Mouse (Mus musculus) kidney, adult 18-20 months (tissue): Measurements from ENCODE around the gene Gas6.

Experiments used
- DNase-seq: peaks from one replicate; pipeline ENCODE4 v3.0.0; 2021

The Gas6 gene

DNA sequence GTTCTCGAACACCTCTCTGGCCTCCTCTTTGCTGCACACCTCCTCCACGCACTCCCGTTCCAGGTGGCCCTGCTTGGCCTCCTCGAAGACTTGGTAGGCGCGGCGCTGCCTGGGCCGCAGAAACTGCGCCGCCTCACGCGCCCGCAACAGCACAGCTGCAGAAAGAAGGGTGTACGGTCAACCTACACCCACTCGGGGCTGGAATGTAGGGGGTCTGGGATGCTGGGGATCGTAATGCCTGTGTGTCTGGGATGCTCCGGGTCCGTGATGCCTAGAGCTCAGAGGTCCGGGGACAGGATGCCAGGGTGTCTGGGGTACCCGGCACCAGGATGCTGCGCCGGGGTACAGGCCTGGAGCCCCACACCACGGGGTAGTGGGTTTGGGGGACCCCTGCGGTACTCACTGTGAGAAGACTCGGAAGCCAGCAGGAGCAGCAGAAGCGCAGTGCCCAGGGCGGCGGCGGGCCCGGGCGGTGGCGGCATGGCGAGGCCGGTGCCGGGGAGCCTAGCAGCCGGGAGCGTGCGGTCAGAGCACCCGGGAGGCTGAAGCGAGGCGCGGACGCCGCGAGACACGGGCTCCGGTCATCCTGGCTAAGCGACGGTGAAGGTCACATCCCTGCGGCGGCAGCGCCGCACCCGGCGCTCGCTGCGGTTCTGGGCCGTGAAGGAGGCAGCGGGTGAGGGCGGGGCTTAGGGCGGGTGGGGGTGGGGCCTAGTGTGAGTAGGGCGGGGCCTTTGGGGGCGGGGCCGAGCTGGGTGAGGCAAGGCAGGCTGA, at the start of gene Gas6:
Gas6 (minus strand) TSS at position 633 of the 774 bp plus-strand sequence.
- DNase-seq, result peak; percentile 79

DNA sequence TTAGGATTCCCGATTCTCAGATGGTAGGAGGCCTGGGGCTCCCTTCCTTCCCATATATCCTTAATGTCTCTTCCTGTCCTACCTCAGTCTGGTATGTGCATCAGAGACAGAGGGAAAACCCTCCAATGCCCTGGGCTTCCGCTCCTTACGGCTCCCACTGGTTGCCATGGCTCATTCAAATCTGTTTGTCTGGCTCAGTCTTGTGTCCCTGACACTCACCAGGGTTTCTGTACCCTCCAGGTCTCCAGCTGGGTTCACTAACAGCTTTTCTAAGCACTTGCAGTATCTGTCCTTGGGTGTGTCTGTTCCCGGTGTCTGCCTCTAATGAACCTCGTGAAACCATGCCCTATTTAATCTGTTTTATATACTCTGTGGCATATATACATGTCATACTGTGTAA, 47.2 kb upstream of the Gas6 start:
- DNase-seq, result no peak

DNA sequence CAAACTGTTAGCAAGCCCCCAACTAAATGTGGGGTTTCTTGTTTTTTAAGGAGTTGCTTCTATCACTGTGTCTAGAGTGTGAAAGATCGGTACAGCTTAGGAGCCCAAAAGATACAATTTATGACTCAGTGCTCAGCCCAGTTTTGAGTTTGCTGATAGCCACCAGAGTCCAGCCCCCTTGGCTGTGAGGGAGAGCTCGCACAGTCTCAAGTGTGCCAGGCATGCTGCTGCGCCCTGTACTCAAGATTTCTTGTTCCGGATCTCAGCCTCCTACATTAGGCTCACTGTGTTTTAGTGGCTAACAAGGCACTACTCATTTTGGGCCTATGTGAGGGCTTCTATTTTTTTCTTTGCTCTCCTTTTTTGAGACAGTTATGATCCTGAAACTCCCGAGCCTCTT, 45.8 kb upstream of the Gas6 start:
- no peak for DNase-seq

DNA sequence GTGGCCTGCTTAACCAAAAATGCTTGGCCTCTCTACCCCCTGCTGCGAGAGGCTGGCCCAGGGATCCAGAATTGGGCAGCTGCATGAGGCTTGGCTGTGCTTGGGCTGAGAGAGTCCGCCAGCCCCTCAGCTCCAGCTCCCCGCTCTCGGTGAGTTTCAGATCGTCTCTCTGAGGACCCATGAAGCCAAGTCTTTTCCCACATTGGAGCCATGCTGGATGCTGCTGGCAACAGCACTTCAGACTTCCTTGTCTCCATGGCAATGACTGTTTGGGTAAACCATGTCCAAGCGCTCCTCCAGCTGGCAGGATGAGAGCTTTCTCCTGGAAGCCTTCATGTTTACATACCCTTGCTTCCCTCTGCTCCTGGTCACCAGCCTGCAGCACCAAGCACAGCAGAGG, 44.5 kb upstream of the Gas6 start:
- DNase-seq, result peak; percentile 63

DNA sequence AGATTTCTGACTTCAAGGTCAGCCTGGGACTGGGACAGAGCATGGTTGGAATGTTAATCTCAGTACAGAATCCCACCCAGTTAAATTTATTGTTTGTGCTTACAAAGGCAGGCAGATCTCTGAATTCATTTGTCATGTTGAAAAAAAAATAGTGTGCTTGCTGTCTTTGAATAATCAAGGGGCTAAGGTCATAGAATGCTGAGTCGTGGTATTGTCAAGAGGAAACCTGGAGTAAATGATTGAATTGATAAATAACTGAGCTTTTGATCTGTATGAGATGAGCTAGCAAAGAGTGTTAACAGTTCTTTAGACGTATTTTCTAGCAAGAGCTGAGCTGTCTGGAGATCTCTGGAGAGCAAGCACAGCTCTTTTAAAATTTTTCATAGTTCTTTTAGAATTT, 42.8 kb upstream of the Gas6 start:
- no peak for DNase-seq

DNA sequence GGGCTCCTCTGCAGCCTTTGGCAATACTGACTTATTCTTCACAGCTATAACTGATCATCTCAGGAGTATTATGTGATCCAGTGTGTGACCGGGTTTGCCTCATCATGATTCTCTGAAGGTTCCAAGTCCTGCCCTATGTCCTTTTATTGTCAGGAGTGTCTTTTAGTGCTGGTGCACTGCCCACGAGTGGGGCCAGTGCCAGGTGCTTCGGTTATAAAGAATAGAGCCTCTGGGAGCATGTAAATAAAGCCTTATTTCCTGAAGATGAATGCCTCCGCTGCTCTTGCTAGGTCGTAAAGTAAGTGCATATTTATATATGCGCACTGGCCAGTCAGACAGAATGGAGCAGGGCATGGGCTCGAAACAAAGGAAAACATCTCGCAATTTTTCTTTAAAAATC, 38.8 kb upstream of the Gas6 start:
- peak; percentile 17 for DNase-seq

DNA sequence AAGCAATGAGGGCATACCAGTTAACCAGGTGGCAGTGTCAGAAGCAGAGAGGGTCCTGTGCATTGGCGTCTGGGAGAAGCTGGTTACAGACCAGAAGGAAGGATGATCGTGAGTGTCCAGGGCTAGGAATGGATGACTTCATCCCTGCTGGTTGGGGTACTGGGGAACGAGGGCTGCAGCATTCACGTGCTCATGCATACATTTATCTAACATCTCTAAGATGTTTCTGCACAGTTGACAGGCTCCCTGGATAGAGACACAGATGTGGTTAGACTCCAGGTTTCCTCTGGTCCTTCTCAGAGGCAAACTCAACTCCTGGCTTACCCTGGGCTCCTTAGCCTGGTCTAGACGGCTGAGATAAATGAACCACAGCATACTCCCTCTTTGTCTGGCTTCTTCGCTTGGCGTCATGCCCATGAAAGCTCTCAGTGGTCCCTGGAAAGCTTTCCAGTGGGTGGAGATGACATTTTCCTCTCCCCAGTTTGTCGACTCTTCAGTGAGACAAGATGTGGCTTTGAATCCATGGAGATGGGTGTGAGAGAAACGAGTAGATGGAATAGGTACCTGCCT, 37.4 kb upstream of the Gas6 start:
- peak; percentile 21 for DNase-seq

DNA sequence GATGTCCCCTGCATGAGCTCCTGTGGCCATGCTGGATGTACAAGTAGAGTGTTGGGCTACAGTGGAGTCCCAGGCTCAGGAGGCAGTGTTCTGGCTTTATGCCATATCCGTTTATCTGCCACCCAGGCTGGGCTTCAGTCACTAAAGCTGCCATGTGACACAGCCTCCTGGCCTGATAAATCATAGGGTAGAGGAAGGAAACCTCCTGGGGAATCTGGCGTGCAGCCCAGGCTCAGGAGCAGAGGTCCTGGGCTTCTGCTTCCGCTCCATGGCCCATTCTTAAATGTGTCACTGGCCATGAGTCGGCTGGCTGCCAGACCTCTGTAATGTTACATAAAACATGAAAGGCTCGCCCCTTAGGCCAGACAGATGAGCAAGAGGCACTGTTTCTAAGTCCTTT, 36.7 kb upstream of the Gas6 start:
- peak; percentile 94 for DNase-seq

DNA sequence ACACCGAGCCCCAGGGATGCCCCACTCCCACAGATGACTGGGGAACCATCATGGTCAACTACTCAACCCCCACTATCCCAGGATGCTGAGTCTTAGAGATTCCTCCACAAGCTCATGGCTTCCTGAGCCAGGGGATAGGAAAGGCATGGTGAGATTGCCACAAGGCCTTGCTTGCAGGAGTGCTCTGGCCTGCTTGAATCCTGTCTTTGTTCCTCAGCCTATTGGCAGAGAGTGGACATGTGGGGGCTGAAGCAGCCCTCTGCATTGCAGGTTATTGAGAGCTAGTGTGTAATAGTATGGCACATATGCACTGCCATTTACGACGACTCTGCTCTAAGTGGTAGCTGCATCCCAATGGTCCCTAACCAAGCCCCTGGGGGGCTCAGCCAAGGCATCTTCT, 36.1 kb upstream of the Gas6 start:
- DNase-seq, result no peak

DNA sequence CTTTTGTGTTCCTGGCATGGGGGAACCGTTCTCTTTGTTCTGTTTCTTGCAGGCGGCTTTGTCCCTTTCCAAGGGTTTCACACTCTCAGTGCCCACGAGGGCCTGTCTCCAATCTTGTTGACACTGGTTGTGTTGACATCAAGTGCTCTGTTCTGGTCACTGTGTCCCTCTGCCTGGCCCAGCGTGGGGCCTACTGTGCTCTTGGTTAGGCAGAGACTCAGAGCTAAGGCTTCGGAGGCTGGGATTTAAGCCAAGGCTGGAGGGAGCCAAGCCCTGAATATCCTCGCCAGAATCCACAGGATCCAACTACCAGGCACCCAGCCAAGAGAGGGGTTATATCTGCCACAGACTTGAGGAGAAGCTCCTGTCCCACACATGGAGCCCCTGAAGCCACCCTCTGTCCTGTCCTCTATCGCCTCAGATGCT, 35.6 kb upstream of the Gas6 start:
- peak; percentile 85 for DNase-seq

DNA sequence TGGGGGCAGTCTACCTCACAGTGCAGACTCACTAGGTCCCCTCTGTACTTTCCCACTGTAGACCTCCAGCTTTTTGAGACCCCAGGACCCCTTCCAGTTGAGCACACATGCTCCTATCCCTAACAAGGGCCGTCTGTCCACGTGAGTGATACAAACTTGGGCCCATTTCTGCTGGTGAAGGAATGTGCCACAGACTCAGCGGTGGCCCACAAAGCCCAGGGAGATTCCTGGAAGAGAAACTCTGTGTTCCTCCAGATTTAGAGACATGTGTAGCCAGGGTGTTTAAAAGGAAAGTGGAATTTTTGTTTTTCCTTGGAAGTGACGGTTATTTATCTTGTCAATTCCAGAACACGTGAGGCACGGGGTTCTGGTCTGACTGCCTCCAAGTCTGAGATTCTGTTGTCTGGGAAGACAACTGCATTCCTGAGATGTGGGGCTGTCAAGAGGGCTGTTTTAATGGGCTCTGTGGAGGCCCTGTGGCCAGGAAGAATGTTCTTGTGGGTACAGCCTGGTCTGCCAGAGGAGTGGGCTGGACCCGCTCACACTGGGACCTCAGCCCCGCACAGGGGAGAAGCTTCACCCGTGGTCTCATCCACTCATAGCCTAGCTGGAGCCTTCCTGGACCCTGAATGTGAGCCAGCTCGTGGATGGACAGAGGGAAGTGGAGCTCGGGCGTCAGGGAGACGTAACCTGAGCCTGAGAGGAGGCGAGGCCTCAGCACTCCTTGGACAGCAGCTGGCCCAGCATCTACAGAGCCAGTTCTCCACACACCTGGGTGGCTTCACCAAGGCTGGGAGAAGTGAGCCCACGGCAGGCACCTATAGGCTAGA, 34.9 kb upstream of the Gas6 start:
- peak; percentile 49 for DNase-seq

DNA sequence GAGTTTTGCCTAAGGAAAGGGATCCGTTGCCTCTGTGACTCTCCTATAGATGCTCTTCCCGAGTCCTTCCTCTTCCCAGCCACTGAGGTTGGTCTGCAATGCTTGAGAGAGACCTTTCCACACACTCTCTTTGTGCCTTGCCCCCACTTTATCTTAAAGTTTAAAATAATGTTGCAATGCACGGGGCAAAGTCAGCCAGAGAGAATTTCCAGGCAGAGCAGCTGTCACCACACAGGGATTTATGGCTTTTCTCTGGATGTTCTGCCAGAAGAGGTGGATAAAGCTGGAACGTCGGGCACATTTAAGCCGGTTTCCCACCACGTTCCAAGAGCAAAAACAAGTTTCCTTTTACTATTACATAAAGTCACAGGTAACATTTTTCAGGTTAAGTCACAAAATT, 27.1 kb upstream of the Gas6 start:
- DNase-seq, result peak; percentile 22

DNA sequence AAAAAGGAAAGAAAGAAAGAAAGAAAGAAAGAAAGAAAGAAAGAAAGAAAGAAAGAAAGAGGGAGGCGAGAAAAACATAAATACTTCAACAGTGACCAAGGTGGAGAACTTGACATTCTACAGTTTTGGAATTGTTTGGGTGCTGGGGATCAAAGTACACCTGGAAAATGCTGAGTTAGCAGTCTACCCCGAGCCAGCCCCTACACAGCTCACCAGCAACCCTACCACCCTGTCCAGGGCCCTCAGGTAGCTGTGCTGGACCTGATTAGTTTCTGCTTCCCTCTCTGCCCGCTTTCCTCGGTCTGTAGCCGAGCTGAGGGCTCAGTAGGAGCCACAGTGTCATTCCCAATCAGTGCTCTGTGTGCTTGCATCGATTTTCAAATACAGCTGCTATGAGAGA, 26.1 kb upstream of the Gas6 start:
- no peak for DNase-seq

DNA sequence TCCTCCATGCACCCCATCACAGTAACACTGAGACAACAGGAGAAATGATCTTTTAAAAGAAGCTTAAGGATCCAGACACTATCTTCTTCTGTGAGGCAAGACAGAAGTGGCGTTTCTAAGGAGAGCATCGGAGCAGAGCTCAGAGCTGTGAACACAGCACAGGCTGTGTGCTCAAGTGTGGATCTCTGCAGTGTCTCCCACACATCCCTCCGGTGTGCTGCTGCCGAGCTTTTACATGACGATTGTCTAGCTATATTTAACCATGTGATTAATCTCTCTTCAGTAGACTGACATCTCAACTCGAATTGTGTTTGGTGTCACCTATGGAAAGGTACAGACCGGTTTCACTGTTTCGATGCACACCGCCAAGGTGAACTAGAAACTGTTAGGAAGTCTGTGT, 25.2 kb upstream of the Gas6 start:
- no peak for DNase-seq

DNA sequence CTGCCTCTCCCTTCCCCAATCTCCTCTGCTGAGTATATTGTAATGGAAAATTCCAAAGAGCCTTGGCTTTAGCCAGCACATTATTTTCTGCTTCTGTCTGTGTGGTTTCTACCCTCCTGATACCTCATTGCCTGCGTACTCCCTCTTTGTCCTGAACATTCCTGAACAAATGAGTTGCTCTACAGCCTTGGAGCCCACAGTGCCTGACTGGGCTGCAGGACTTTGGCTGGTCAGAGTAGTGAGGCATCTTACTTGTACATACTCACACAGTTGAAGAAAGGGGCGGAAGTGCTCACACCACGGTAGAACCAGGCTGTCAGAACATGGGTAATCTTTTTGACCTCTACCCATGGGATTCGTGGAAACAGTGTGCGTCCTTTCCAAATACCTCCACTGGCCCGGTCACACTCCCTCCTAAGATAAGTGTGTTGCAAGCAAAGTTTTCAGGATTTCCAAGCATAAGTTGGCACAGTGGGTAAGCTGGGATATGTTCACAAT, 23.0 kb upstream of the Gas6 start:
- DNase-seq, result no peak

DNA sequence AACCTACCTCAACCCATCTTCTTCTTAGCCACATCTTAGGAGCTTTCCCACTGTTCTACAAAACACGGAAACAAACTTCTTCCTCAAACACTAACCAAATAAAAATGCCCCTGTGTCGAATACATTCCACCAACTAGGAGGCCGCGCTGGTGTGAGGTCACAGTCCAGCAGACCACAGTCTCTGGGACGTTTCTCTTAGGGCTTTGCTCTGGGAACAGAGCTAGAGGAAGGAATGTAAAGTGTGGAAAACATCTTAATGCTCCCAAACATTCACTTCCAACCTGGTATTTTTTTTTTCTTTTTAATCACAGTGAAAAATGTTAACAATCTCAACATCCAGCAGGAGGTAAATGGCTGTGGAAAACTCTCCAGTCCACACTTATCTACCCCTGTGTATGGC, 22.4 kb upstream of the Gas6 start:
- DNase-seq, result no peak

DNA sequence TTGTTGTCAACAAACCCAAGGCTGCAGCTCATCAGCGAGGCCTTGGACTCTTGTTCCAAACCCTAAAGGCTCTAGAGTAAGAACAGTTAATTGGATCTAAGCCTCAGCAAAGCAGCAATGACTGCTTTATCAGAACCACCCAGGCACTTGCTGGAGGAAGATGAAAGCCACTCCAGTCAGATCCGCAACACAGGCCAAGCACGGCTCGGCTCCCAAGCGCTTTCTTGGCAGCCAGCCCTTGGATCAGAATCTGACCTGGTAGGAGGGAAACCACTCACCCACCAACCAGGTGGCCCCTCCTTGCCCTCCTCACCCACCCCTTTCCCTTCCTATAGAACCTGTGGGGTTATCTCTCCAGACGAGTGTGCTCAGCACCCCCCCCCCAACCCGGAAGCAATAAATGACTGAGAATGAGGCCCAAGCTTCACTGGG, 21.7 kb upstream of the Gas6 start:
- peak; percentile 64 for DNase-seq

DNA sequence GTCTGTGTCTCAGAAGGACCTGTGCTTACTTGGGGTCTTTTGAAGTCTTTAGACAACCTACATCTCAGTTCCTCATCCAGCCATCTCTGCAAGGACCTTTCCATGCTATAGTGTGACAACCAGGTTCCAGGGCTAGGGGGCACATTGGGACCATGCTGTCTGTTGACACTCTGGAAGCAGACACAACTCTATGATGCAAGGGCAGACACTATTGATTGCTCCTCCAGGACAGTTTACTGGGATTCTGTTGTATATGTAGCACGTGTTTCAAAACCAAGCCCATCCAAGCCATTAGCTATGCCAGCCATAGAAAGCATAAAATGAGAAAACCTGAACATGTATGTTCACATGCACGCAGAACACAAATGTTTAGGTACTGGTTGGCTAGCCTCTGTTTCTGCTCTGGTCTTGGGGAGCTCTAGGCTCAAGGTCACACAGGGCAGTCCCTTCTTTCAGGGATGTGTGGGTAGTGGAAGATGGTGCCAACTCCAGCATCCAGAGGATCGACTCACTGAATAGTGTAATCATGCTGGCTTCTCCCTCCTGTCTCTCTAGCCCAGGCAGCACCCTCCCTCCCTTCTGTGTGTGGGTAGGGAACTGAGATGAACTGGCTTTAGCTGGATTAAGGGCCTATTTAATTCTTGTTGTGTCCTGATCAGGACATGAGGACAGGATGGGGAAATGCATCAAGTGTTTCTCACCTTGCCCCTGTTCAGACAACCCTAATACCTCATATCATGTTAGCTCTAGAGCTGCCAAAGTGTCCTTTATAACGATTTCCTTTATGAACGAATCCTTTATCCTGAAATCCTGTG, 19.5 kb upstream of the Gas6 start:
- DNase-seq, result no peak

DNA sequence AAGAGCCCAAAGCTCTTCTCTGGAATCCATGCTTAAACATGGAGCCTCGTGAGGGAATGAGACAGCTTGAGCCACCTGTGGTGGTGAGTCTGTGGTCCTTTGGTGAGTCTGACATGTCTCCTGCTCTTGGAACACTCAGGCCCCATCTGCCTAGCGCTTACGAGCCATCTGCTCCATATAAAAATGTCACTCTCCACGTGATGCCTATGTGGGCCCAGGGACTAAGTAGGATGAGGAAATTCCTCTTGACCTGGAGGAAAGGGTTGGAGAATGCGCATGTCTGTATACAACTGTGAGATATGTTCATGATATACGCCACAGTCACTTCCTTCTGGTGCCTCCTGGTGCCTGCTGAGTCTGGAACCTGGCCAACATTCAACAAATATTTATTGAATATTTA, 18.4 kb upstream of the Gas6 start:
- no peak for DNase-seq

DNA sequence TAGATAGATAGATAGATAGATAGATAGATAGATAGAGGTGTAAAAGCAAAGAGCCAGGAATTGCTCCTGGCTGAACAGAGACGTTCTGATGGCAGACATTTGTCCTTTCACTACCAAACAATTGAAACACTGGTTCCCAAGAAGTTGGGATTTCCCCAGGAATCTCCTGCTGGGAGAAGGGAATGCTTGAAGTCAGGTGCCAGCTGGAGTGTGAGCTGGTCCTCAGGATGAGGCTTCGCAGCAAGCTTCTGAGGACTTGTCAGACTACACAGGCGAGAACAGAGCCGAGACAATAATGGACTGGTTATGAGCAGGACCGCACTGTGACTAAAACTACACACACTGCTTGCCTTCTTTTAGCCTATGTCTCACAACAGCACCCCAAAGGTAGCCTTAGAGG, 17.7 kb upstream of the Gas6 start:
- no peak for DNase-seq

DNA sequence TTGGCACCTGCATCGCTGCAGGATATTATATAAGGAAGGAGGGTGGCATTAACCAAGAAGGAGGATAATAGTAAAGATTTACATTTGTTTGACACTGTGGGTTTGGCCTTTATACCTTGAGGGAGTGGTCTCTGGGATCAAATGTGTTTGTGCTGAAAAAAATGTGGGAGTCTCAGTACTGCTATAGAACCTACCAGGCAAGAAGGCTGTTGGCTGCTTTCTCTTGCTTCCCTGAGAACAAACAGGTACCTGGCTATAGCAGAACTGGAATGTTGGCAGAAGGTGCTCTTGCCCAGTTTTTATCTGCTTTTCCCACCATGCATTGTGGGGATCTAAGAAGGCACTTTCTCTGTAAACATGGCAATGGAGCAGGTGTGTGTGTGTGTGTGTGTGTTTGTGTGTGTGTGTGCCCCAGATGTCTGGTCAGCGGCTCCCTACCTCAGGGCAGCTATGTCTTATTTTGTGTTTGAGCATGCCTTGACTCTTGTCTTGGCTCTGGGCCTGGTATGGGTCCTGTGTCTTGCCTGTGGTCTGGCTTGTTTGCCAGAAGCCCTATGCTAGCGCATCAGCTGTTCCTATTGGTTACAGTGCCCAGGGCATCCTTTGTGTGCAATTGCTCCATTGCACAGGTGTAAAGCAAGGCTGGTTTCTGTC, 13.1 kb upstream of the Gas6 start:
- DNase-seq, result no peak

DNA sequence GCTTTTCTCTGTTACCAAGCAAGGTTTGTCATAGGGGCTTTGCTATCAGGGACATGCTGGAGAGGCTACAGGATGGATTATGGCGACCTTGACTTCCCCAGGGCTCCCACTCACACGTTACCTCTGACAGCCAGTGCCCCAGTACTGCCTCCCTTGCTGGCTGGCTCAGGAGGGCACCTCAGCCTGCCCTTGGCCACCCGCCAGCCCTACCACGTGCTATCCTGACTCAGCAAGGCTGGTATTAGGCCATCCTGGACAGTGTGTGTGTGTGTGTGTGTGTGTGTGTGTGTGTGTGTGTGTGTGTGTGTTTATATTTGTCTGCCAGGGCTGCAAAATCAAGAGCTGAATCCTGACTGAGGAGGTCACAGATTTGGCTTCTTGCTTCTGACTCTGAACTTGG, 12.6 kb upstream of the Gas6 start:
- peak; percentile 94 for DNase-seq
